Mouse (Mus musculus) heart, embryonic 11.5 days (tissue): ENCODE measurements around the gene Ndufs7. TPM values are rescaled to one million over a fixed set of nuclear protein-coding genes. Genes with fewer than 3 reads are reported as not detected.
A peak's percentile ranks its signal among the peaks of the same experiment; 100 is the strongest.

Experiments
- ATAC-seq: fragments of 200-750 bp; cut with Nextera tagmentation; replicated peaks from 2 replicates; pipeline ENCODE4 v1.8.0; 2017; ENCODE audit warnings: moderate library complexity; ENCODE audit not compliant: insufficient number of reproducible peaks, low FRiP score, low TSS enrichment
- H3K27ac ChIP-seq: fragments of 300-500 bp; sonication (generic); 2 replicates; pipeline ENCODE4 v1.5.1; 2014; ENCODE audit warnings: mild to moderate bottlenecking, low read depth, low read length
- H3K27me3 ChIP-seq: fragments of 300-500 bp; sonication (generic); 2 replicates; pipeline ENCODE4 v1.6.1; 2014; ENCODE audit warnings: mild to moderate bottlenecking, low read length, mixed read lengths; ENCODE audit not compliant: control insufficient read depth, insufficient read depth
- H3K36me3 ChIP-seq: fragments of 300-500 bp; sonication (generic); 2 replicates; pipeline ENCODE4 v1.6.1; 2014; ENCODE audit warnings: mild to moderate bottlenecking, low read length, moderate library complexity, mixed read lengths; ENCODE audit not compliant: control insufficient read depth, insufficient read depth
- H3K4me1 ChIP-seq: fragments of 300-500 bp; sonication (generic); 2 replicates; pipeline ENCODE4 v1.6.1; 2014; ENCODE audit warnings: low read length; ENCODE audit not compliant: control insufficient read depth, insufficient read depth
- H3K4me2 ChIP-seq: fragments of 300-500 bp; sonication (generic); 2 replicates; pipeline ENCODE4 v1.6.1; 2014; ENCODE audit warnings: mild to moderate bottlenecking, moderate library complexity
- H3K4me3 ChIP-seq: fragments of 300-500 bp; sonication (generic); 2 replicates; pipeline ENCODE4 v1.5.1; 2014; ENCODE audit warnings: low read depth, low read length
- H3K9ac ChIP-seq: fragments of 300-500 bp; sonication (generic); 2 replicates; pipeline ENCODE4 v1.6.1; 2014; ENCODE audit warnings: mild to moderate bottlenecking, low read depth, low read length, moderate library complexity
- H3K9me3 ChIP-seq: fragments of 300-500 bp; sonication (generic); replicated peaks from 2 replicates; pipeline ENCODE4 v1.6.1; 2016; ENCODE audit warnings: low read length; ENCODE audit not compliant: control insufficient read depth
- WGBS: fragments of 180-500 bp; shearing (Covaris S2); extraction: QIAGEN DNeasy Blood & Tissue Kit; methylation state at CpG from one replicate; pipeline ENCODE4 v1.1.7; 2014; ENCODE audit not compliant: insufficient replicate concordance; 5-methylcytosine and 5-hydroxymethylcytosine counted together
- polyA plus RNA-seq: library from polyadenylated mRNA; unstranded; fragments of >200 nt; fragmentation: Nextera tagmentation; extraction: Ambion mirVana; gene quantifications from 2 replicates; pipeline ENCODE4 v1.2.1, GENCODE M21; 2014

Gene Ndufs7
- polyA plus RNA-seq, 1 experiment from 2014 or later: 499 TPM

DNA sequence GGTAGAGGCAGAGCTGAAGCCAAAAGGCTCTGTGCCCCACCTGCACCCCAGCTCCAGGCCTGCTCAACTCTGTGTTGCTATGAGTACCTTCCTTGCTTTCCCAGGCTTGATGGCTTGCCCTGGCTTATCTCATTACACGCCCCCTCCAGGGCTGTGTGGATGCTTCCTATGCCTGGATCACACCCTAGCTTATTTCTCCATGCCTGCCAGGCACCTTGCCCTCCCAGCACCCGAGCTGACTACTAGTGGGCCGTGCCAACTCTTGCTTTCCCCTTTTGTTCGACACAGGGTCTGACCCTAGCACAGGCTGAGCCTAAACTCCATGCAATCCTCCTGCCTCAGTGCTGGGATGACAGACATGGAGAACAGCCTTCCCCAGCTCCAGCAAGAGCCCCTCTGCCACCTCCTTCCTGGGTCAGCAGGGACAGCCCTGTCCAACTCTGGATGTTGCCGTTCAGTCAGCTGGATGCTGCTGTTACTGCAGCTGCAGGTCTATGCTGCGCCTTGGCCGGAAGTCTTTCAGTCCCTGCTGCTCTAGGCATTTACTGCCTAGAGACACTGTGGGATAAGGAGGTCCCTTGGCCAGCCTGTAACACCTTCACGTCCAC lies 48.7 kb downstream of the Ndufs7 start:
- H3K4me1 ChIP-seq: peaks cover 10% of the 10 kb centered on the region; the same call in 1 of the 2 replicates
- H3K9ac ChIP-seq: no peak overlapping the region
- WGBS: 59% methylated on average over 8 of the region's 8 CpGs
- no peak for ATAC-seq
- peaks cover 58% of the 10 kb centered on the region for H3K27me3 ChIP-seq
- no peak overlapping the region for H3K4me3 ChIP-seq
- H3K4me2 ChIP-seq: no peak overlapping the region
- peaks cover 12% of the 10 kb centered on the region for H3K36me3 ChIP-seq
- no peak overlapping the region for H3K27ac ChIP-seq
- no peaks in the 10 kb centered on the region for H3K9me3 ChIP-seq

DNA sequence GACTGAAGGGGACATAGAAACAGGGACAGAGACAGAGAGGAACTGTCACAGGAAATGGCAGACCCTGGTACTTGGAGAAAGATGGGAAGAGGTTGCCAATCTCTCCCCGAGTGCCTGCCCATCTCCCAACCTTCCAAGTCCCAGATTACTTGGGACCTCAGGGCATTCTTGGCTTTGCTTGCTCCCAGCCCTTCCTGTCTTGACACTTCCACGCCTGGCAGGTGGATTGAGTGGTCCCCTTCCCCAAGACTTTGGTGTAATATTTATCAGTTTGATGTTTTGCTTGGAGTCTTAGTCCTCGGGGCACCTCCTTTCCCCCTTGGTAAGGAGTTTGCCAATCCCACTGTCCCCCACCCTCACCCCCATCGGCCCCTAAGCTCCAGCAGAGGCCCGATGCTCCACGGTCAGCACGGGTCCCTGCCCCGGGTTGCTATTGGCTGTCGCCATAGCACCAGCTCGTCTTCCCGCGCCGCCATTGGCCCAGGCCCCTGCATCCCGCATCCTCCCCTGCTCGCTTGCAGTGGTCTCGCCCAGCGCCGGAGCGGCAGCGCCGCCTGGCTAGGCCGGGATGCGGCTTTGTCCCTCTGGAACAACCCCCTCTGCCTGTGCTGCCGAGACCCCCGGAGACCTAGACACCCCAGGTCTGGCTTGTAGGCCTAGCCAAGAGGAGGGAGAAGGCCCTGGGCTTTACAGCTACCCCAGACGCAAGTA lies 49.8 kb downstream of the Ndufs7 start:
- no peak for ATAC-seq
- Histone ChIP-seq H3K4me3 (0 out of 2 replicates have a peak overlapping the region, but pooled peaks have one; percentile 6), H3K36me3 (peaks cover 12% of the 10 kb centered on the region), H3K9ac (no peak overlapping the region), H3K27ac (no peak overlapping the region), H3K27me3 (peaks cover 58% of the 10 kb centered on the region), H3K4me1 (peaks cover 9% of the 10 kb centered on the region; the same call in 1 of the 2 replicates), H3K9me3 (no peaks in the 10 kb centered on the region), H3K4me2 (peak overlapping the region; percentile 22; the same call in 1 of the 2 replicates)
- WGBS: 7% methylated on average over 26 of the region's 26 CpGs

DNA sequence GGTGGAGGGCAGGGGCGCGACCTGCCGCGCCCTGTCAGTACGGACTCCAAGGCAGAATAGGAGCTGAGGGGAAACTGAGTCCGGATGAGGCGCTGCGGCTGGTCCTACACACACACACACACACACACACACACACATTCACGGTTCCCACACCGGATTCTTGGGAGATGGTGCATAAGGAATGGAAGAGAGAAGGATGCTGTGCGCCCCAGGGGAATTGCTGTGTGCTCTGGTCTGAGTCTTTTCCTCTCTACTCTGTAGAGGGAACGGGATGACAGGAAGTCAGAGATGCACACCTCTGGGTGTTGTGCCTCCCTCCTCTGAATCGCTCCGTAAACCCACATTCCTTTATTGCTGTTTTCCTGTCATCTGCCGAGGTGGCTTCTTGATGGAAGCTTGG lies 50.4 kb downstream of the Ndufs7 start:
- WGBS: 12% methylated on average over 15 of the region's 15 CpGs
- peaks cover 7% of the 10 kb centered on the region for H3K36me3 ChIP-seq
- peaks cover 59% of the 10 kb centered on the region for H3K27me3 ChIP-seq
- peak overlapping the region; percentile 22; the same call in 1 of the 2 replicates for H3K4me2 ChIP-seq
- no peak overlapping the region for H3K27ac ChIP-seq
- no peaks in the 10 kb centered on the region for H3K9me3 ChIP-seq
- no peak for ATAC-seq
- H3K4me3 ChIP-seq: no peak overlapping the region
- no peak overlapping the region for H3K9ac ChIP-seq
- H3K4me1 ChIP-seq: peaks cover 9% of the 10 kb centered on the region; the same call in 1 of the 2 replicates

DNA sequence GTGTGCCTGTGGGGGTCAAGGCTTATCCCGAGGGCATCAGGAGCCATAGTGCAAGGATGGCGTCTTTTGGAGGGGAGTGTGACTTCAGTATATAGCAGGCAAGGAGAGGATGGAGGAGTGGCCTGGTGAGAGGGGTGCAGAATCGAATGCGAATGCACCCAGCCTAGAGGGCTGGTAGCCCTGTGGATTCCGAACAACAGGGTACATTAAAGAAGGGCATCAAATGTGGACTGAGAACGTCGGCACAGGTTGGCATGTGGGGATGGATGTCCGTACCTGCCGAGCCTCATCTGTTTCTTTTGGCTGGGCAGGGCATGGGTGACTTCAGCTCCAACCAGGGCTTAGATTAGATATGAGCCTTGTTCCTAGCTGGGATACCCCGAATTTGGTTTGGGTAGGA lies 50.9 kb downstream of the Ndufs7 start:
- 51% methylated on average over 10 of the region's 10 CpGs for WGBS

DNA sequence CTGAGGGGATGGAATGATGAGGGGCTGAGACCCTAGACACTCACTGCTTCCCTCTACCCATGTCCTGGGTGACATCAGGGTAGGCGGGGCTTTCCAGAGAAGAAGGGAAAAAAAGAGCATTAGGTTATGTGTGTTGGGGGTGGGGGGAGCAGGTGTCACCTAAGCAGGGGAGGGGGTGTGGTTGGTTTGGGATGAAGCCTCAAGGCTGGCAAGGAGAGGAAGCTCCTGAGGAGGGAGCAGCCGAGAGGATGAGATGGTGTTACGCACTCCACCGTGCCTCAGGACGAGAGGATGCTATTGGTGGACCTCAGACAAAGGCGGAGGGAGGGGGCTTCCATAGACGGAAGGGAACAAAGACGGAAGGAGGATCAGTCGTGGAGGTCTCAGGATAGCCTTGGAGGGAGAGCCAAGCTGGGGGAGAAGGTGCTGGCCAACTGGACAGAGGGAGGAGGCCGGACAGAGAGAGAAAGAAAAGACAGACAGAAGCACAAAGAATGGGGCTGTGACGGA lies 51.8 kb downstream of the Ndufs7 start:
- Histone ChIP-seq H3K27me3 (peaks cover 73% of the 10 kb centered on the region), H3K9ac (no peak overlapping the region), H3K36me3 (no peaks in the 10 kb centered on the region), H3K4me3 (no peak overlapping the region), H3K9me3 (no peaks in the 10 kb centered on the region), H3K4me2 (no peak overlapping the region), H3K27ac (no peak overlapping the region), H3K4me1 (peaks cover 6% of the 10 kb centered on the region; the same call in 1 of the 2 replicates)
- 26% methylated on average over 11 of the region's 11 CpGs for WGBS
- ATAC-seq: no peak

More for the DNA sequence above, 50.9 kb downstream of the Ndufs7 start:
- Histone ChIP-seq H3K9ac (no peak overlapping the region), H3K27ac (no peak overlapping the region), H3K9me3 (no peaks in the 10 kb centered on the region), H3K27me3 (peaks cover 64% of the 10 kb centered on the region), H3K4me2 (no peak overlapping the region), H3K4me1 (peaks cover 9% of the 10 kb centered on the region; the same call in 1 of the 2 replicates), H3K4me3 (no peak overlapping the region), H3K36me3 (peaks cover 2% of the 10 kb centered on the region; the same call in 1 of the 2 replicates)
- ATAC-seq: no peak

DNA sequence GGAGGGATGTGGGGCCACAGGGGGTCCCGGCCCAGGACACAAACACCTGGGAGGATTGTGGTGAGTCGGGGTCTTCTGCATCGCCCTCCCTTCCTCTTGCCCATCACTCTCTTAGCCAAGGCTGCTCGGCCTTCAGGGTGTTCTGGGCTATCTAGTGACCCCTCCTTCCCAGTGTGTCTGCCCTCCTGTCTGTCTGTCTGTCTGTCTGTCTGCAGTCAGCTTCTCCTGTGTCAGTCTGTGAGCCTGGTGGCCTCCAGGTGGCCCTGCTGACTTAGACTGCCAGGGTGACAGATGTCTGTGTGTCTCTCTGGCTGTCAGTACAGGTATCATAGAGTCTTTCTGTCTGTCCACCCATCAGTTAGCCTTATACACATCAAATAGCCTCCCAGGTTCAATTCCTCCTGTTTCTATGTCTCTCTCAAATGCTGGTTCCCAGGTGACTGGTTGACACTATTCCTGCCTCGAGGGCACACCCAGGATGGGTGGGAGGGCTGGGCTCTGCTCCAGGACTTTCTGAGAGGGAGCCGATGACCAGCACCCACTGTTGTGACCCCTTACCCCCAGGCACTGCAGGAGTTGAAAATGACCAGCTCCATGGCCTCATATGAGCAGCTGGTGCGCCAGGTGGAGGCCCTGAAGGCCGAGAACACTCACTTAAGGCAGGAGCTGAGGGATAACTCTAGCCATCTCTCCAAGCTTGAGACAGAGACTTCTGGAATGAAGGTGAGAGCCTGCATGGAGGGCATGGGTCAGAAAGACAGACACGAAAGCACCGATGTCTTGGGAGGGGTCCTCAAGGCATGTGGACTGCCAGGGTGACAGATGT lies 52.5 kb downstream of the Ndufs7 start:
- H3K27ac ChIP-seq: no peak overlapping the region
- H3K4me3 ChIP-seq: no peak overlapping the region
- no peak overlapping the region for H3K4me2 ChIP-seq
- no peaks in the 10 kb centered on the region for H3K36me3 ChIP-seq
- no peaks in the 10 kb centered on the region for H3K9me3 ChIP-seq
- peaks cover 80% of the 10 kb centered on the region for H3K27me3 ChIP-seq
- H3K4me1 ChIP-seq: peaks cover 6% of the 10 kb centered on the region; the same call in 1 of the 2 replicates
- H3K9ac ChIP-seq: no peak overlapping the region
- 69% methylated on average over 10 of the region's 10 CpGs for WGBS
- ATAC-seq: no peak

DNA sequence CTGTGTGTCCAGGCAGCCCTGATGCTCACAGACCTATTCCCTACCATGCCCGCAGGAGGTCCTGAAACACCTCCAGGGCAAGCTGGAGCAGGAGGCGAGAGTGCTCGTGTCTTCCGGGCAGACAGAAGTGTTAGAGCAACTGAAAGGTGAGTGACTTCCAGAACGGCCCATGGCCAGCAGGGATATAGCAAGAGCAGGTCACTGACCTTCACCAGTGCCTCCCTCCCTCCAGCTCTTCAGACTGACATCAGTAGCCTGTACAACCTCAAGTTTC lies 53.1 kb downstream of the Ndufs7 start:
- Histone ChIP-seq H3K27me3 (peaks cover 81% of the 10 kb centered on the region), H3K36me3 (no peaks in the 10 kb centered on the region), H3K9me3 (no peaks in the 10 kb centered on the region), H3K27ac (no peak overlapping the region), H3K9ac (no peak overlapping the region), H3K4me1 (peaks cover 6% of the 10 kb centered on the region; the same call in 1 of the 2 replicates), H3K4me3 (no peak overlapping the region), H3K4me2 (peak overlapping the region; percentile 38; the same call in 1 of the 2 replicates)
- ATAC-seq: no peak
- WGBS: 53% methylated on average over 5 of the region's 5 CpGs

DNA sequence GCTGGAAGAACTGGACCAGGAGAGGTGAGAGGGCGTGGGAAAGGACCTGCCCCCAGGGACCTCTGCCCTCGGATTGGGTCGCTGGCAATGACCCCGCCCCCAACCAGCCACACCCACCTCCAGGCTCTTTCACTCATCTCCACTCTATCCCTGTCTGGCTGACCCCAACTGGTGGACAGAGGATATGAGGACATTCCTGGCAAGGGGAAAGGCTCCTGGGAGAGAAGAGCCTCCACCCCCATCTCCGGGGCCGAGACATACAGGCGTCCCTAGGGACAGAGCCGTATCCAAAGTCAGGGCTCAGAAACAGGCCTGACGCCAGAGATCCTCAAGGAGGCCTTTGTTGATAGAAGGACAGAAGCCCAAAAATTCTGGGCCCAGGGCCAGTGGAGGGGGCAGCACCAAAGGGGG lies 53.6 kb downstream of the Ndufs7 start:
- Histone ChIP-seq H3K4me1 (peaks cover 6% of the 10 kb centered on the region; the same call in 1 of the 2 replicates), H3K27me3 (peaks cover 81% of the 10 kb centered on the region), H3K36me3 (no peaks in the 10 kb centered on the region), H3K9me3 (no peaks in the 10 kb centered on the region), H3K27ac (no peak overlapping the region), H3K9ac (no peak overlapping the region), H3K4me3 (no peak overlapping the region), H3K4me2 (peak overlapping the region; percentile 38; the same call in 1 of the 2 replicates)
- WGBS: 9% methylated on average over 9 of the region's 9 CpGs
- ATAC-seq: no peak
